Mouse (Mus musculus) liver, embryonic 15.5 days (tissue): ENCODE data around the gene Gm17349. TPM values are rescaled to one million over a fixed set of nuclear protein-coding genes. Genes with fewer than 3 reads are reported as not detected.

Source experiments
- ATAC-seq: fragments of 200-750 bp; cut with Nextera tagmentation; 2 replicates; pipeline ENCODE4 v1.8.0; 2017; ENCODE audit warnings: moderate number of reproducible peaks, mild to moderate bottlenecking, moderate library complexity; ENCODE audit not compliant: insufficient read depth
- H3K27ac ChIP-seq: fragments of 300-500 bp; sonication (generic); replicated peaks from 2 replicates; pipeline ENCODE4 v1.5.1; 2015; ENCODE audit warnings: mild to moderate bottlenecking, inconsistent platforms
- H3K27me3 ChIP-seq: fragments of 300-500 bp; sonication (generic); 2 replicates; pipeline ENCODE4 v1.6.1; 2015; ENCODE audit warnings: mild to moderate bottlenecking, inconsistent platforms
- H3K36me3 ChIP-seq: fragments of 300-500 bp; sonication (generic); replicated peaks from 2 replicates; pipeline ENCODE4 v1.6.1; 2015; ENCODE audit warnings: moderate library complexity, mild to moderate bottlenecking, inconsistent platforms
- H3K4me1 ChIP-seq: fragments of 300-500 bp; sonication (generic); replicated peaks from 2 replicates; pipeline ENCODE4 v1.6.1; 2015; ENCODE audit warnings: inconsistent platforms
- H3K4me2 ChIP-seq: fragments of 300-500 bp; sonication (generic); 2 replicates; pipeline ENCODE4 v1.6.1; 2015; ENCODE audit warnings: moderate library complexity, mild to moderate bottlenecking, inconsistent platforms
- H3K4me3 ChIP-seq: fragments of 300-500 bp; sonication (generic); replicated peaks from 2 replicates; pipeline ENCODE4 v1.5.1; 2015; ENCODE audit warnings: mild to moderate bottlenecking, inconsistent platforms
- H3K9ac ChIP-seq: fragments of 300-500 bp; sonication (generic); 2 replicates; pipeline ENCODE4 v1.6.1; 2015; ENCODE audit warnings: moderate library complexity, mild to moderate bottlenecking, inconsistent platforms
- H3K9me3 ChIP-seq: fragments of 300-500 bp; sonication (generic); replicated peaks from 2 replicates; pipeline ENCODE4 v1.6.1; 2016; ENCODE audit warnings: inconsistent platforms
- WGBS: fragments of 180-500 bp; shearing (Covaris S2); methylation state at CpG from one replicate; pipeline ENCODE4 v1.1.7; 2015; ENCODE audit warnings: mixed read lengths; ENCODE audit not compliant: insufficient replicate concordance; 5-methylcytosine and 5-hydroxymethylcytosine counted together
- polyA plus RNA-seq: library from polyadenylated mRNA; unstranded; fragments of >200 nt; fragmentation: Nextera tagmentation; extraction: Ambion mirVana; gene quantifications from 2 replicates; pipeline ENCODE4 v1.2.1, GENCODE M21; 2015

Gene Gm17349
- polyA plus RNA-seq, 1 experiment from 2014 or later = not detected

- peaks cover 100% of the 10 kb centered on the region for H3K27me3 ChIP-seq
- H3K36me3 ChIP-seq = no peaks in the 10 kb centered on the region
- peak overlapping the region; percentile 67 for H3K4me2 ChIP-seq
- H3K9me3 ChIP-seq = no peaks in the 10 kb centered on the region
- peak overlapping the region; percentile 46 for H3K4me3 ChIP-seq
- 9% methylated on average over 8 of the region's 17 CpGs for WGBS
- no peak for ATAC-seq
- H3K27ac ChIP-seq = no peak overlapping the region
- H3K4me1 ChIP-seq = peaks cover 13% of the 10 kb centered on the region
- H3K9ac ChIP-seq = no peak overlapping the region
These were observed 34.2 kb downstream of the Gm17349 start for GRCm38 (mm10) chr15:99670964-99671670.

- Histone ChIP-seq H3K27me3 (peaks cover 100% of the 10 kb centered on the region), H3K9ac (no peak within 1 kb of the TSS), H3K4me2 (peak within 1 kb of the TSS; percentile 67), H3K27ac (no peak within 1 kb of the TSS), H3K4me3 (peak within 1 kb of the TSS; percentile 46), H3K4me1 (peaks cover 21% of the 10 kb centered on the region), H3K36me3 (no peaks in the 10 kb centered on the region), H3K9me3 (no peaks in the 10 kb centered on the region)
- WGBS = 1% methylated on average over 71 of the region's 74 CpGs
- ATAC-seq = peak; percentile 55
These were observed 35.0 kb downstream of the Gm17349 start, which contains the start of gene Asic1 for GRCm38 (mm10) chr15:99670154-99670821. Gene Asic1 (plus strand): TSS chr15:99670368.

GRCm38 (mm10) chr15:99669392-99669791 lies 35.9 kb downstream of the Gm17349 start:
- H3K4me1 ChIP-seq = peaks cover 30% of the 10 kb centered on the region
- no peak overlapping the region for H3K4me2 ChIP-seq
- H3K27ac ChIP-seq = no peak overlapping the region
- no peak for ATAC-seq
- H3K4me3 ChIP-seq = no peak overlapping the region
- H3K27me3 ChIP-seq = peaks cover 100% of the 10 kb centered on the region
- WGBS = 0% methylated on average over 1 of the region's 1 CpGs
- H3K9me3 ChIP-seq = no peaks in the 10 kb centered on the region
- H3K9ac ChIP-seq = no peak overlapping the region
- no peaks in the 10 kb centered on the region for H3K36me3 ChIP-seq

GRCm38 (mm10) chr15:99668881-99669280 lies 36.4 kb downstream of the Gm17349 start:
- Histone ChIP-seq H3K36me3 (no peaks in the 10 kb centered on the region), H3K9me3 (no peaks in the 10 kb centered on the region), H3K27me3 (peaks cover 100% of the 10 kb centered on the region), H3K4me2 (no peak overlapping the region), H3K27ac (no peak overlapping the region), H3K4me1 (peaks cover 35% of the 10 kb centered on the region), H3K9ac (no peak overlapping the region), H3K4me3 (no peak overlapping the region)
- ATAC-seq = no peak
- WGBS = 3% methylated on average over 12 of the region's 12 CpGs

- H3K4me3 ChIP-seq = no peak overlapping the region
- no peaks in the 10 kb centered on the region for H3K9me3 ChIP-seq
- no peak overlapping the region for H3K4me2 ChIP-seq
- peaks cover 97% of the 10 kb centered on the region for H3K27me3 ChIP-seq
- no peak overlapping the region for H3K9ac ChIP-seq
- H3K4me1 ChIP-seq = peaks cover 40% of the 10 kb centered on the region
- no peaks in the 10 kb centered on the region for H3K36me3 ChIP-seq
- H3K27ac ChIP-seq = no peak overlapping the region
- 90% methylated on average over 2 of the region's 2 CpGs for WGBS
- ATAC-seq = no peak
These were observed 37.7 kb downstream of the Gm17349 start for GRCm38 (mm10) chr15:99667544-99667943.

GRCm38 (mm10) chr15:99664600-99665451 lies 40.5 kb downstream of the Gm17349 start:
- H3K4me3 ChIP-seq = peak overlapping the region; percentile 48
- peak overlapping the region; percentile 75 for H3K4me2 ChIP-seq
- H3K27ac ChIP-seq = 0 out of 2 replicates have a peak overlapping the region, but pooled peaks have one; percentile 41
- ATAC-seq = peak; percentile 97
- peaks cover 41% of the 10 kb centered on the region for H3K4me1 ChIP-seq
- no peaks in the 10 kb centered on the region for H3K9me3 ChIP-seq
- peaks cover 97% of the 10 kb centered on the region for H3K27me3 ChIP-seq
- peak overlapping the region; percentile 6; the same call in 1 of the 2 replicates for H3K9ac ChIP-seq
- H3K36me3 ChIP-seq = no peaks in the 10 kb centered on the region
- WGBS = 1% methylated on average over 52 of the region's 52 CpGs

- peak; percentile 60 for ATAC-seq
- Histone ChIP-seq H3K4me1 (peaks cover 41% of the 10 kb centered on the region), H3K9me3 (no peaks in the 10 kb centered on the region), H3K9ac (peak overlapping the region; percentile 6; the same call in 1 of the 2 replicates), H3K36me3 (no peaks in the 10 kb centered on the region), H3K4me3 (peak overlapping the region; percentile 48), H3K27ac (0 out of 2 replicates have a peak overlapping the region, but pooled peaks have one; percentile 41), H3K27me3 (peaks cover 91% of the 10 kb centered on the region), H3K4me2 (peak overlapping the region; percentile 75)
- WGBS = 5% methylated on average over 17 of the region's 17 CpGs
These were observed 41.2 kb downstream of the Gm17349 start for GRCm38 (mm10) chr15:99663964-99664599.

GRCm38 (mm10) chr15:99662371-99662770 lies 42.9 kb downstream of the Gm17349 start:
- WGBS = 12% methylated on average over 7 of the region's 7 CpGs
- H3K36me3 ChIP-seq = no peaks in the 10 kb centered on the region
- H3K27me3 ChIP-seq = peaks cover 90% of the 10 kb centered on the region
- H3K9ac ChIP-seq = no peak overlapping the region
- H3K4me1 ChIP-seq = peaks cover 42% of the 10 kb centered on the region
- no peak overlapping the region for H3K4me3 ChIP-seq
- H3K9me3 ChIP-seq = no peaks in the 10 kb centered on the region
- ATAC-seq = no peak
- no peak overlapping the region for H3K4me2 ChIP-seq
- H3K27ac ChIP-seq = no peak overlapping the region

- Histone ChIP-seq H3K27me3 (peaks cover 90% of the 10 kb centered on the region), H3K4me3 (no peak overlapping the region), H3K4me1 (peaks cover 42% of the 10 kb centered on the region), H3K36me3 (no peaks in the 10 kb centered on the region), H3K4me2 (no peak overlapping the region), H3K9me3 (no peaks in the 10 kb centered on the region), H3K9ac (no peak overlapping the region), H3K27ac (no peak overlapping the region)
- no peak for ATAC-seq
- WGBS = 80% methylated on average over 15 of the region's 15 CpGs
These were observed 44.0 kb downstream of the Gm17349 start for GRCm38 (mm10) chr15:99661121-99661830.

GRCm38 (mm10) chr15:99658437-99658836 lies 46.9 kb downstream of the Gm17349 start:
- no peak for ATAC-seq
- no peak overlapping the region for H3K4me2 ChIP-seq
- H3K9ac ChIP-seq = no peak overlapping the region
- H3K27me3 ChIP-seq = peaks cover 91% of the 10 kb centered on the region
- no peaks in the 10 kb centered on the region for H3K36me3 ChIP-seq
- WGBS = 21% methylated on average over 2 of the region's 2 CpGs
- H3K9me3 ChIP-seq = no peaks in the 10 kb centered on the region
- H3K4me3 ChIP-seq = no peak overlapping the region
- H3K27ac ChIP-seq = no peak overlapping the region
- peaks cover 26% of the 10 kb centered on the region for H3K4me1 ChIP-seq
